Mouse (Mus musculus) midbrain, embryonic 11.5 days (tissue): ENCODE results near the gene Gas7. TPM values are rescaled to one million over a fixed set of nuclear protein-coding genes. Genes with fewer than 3 reads are reported as not detected.
A peak's percentile ranks its signal among the peaks of the same experiment; 100 is the strongest.

ENCODE experiments used
- ATAC-seq: fragments of 200-750 bp; cut with Nextera tagmentation; 2 replicates; pipeline ENCODE4 v1.8.0; 2017; ENCODE audit warnings: moderate TSS enrichment, moderate library complexity; ENCODE audit not compliant: low FRiP score
- DNase-seq: peaks from one replicate; pipeline ENCODE4 v3.0.0; 2015; ENCODE audit warnings: low spot score; ENCODE audit errors: missing footprints
- H3K27ac ChIP-seq: fragments of 300-500 bp; sonication (generic); 2 replicates; pipeline ENCODE4 v1.5.1; 2014; ENCODE audit warnings: low read depth, low read length
- H3K27me3 ChIP-seq: fragments of 300-500 bp; sonication (generic); 2 replicates; pipeline ENCODE4 v1.6.1; 2014; ENCODE audit warnings: mild to moderate bottlenecking, low read length, moderate library complexity, mixed read lengths; ENCODE audit not compliant: control insufficient read depth, insufficient read depth
- H3K36me3 ChIP-seq: fragments of 300-500 bp; sonication (generic); 2 replicates; pipeline ENCODE4 v1.6.1; 2014; ENCODE audit warnings: mild to moderate bottlenecking, low read length, moderate library complexity, mixed read lengths; ENCODE audit not compliant: control insufficient read depth, insufficient read depth
- H3K4me1 ChIP-seq: fragments of 300-500 bp; sonication (generic); 2 replicates; pipeline ENCODE4 v1.6.1; 2014; ENCODE audit warnings: low read length; ENCODE audit not compliant: control insufficient read depth, insufficient read depth
- H3K4me2 ChIP-seq: fragments of 300-500 bp; sonication (generic); 2 replicates; pipeline ENCODE4 v1.6.1; 2014; ENCODE audit warnings: mild to moderate bottlenecking, moderate library complexity
- H3K4me3 ChIP-seq: fragments of 300-500 bp; sonication (generic); 2 replicates; pipeline ENCODE4 v1.5.1; 2014; ENCODE audit warnings: low read depth, low read length
- H3K9ac ChIP-seq: fragments of 300-500 bp; sonication (generic); 2 replicates; pipeline ENCODE4 v1.6.1; 2014; ENCODE audit warnings: low read length
- H3K9me3 ChIP-seq: fragments of 300-500 bp; sonication (generic); 2 replicates; pipeline ENCODE4 v1.6.1; 2016; ENCODE audit warnings: low read length; ENCODE audit not compliant: control insufficient read depth
- WGBS: fragments of 180-500 bp; shearing (Covaris S2); extraction: QIAGEN DNeasy Blood & Tissue Kit; methylation state at CpG from one replicate; pipeline ENCODE4 v1.1.7; 2014; 5-methylcytosine and 5-hydroxymethylcytosine counted together
- polyA plus RNA-seq: library from polyadenylated mRNA; unstranded; fragments of >200 nt; fragmentation: Nextera tagmentation; extraction: Ambion mirVana; gene quantifications from 2 replicates; pipeline ENCODE4 v1.2.1, GENCODE M21; 2014

Gene Gas7
- polyA plus RNA-seq, 1 experiment from 2014 or later: 2.8 TPM

DNA sequence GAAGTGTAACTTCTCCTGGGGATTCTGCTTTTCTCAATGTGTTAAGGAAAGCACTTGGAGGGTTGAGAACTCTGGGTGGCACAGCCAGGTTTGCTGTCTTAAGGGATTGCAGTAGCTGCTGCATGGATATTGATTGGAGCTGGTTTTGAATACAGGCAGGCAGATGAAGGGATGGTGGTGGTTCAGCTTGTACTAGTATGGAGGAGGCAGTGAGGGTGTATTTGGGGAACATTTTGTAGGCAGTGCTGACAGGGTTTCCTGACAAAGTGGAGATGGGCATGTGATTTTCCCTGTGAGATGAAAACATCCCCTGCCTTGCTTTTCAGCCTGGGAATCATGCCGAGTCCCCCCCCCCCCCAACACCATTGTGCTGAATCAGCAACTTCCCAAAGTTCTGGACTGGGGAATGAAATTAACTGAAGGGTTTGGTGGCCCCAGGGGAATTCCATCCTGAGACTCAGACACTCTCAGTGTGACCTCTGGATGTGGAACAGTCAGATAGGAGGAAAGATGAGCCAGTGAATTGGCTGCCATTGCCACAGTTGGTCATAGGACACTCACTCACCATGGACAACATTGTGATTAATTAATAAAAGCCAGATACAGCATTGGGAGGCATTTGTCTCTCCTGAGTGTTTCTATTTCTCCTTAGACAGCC lies 54.1 kb downstream of the Gas7 start:
- ATAC-seq (no peak), DNase-seq (peak; percentile 37)
- WGBS: 76% methylated on average over 1 of the region's 1 CpGs

GRCm38 (mm10) chr11:67510831-67511230 lies 55.6 kb downstream of the Gas7 start:
- H3K4me2 ChIP-seq: no peak overlapping the region
- H3K9me3 ChIP-seq: no peaks in the 10 kb centered on the region
- no peak for ATAC-seq
- DNase-seq: peak; percentile 41
- H3K27ac ChIP-seq: no peak overlapping the region
- WGBS: 80% methylated on average over 4 of the region's 4 CpGs
- no peak overlapping the region for H3K9ac ChIP-seq
- no peaks in the 10 kb centered on the region for H3K27me3 ChIP-seq
- no peaks in the 10 kb centered on the region for H3K36me3 ChIP-seq
- H3K4me3 ChIP-seq: no peak overlapping the region
- H3K4me1 ChIP-seq: no peaks in the 10 kb centered on the region

More for the DNA sequence above, 54.1 kb downstream of the Gas7 start:
- H3K27ac ChIP-seq: no peak overlapping the region
- H3K4me3 ChIP-seq: no peak overlapping the region
- H3K9me3 ChIP-seq: no peaks in the 10 kb centered on the region
- H3K4me2 ChIP-seq: no peak overlapping the region
- no peaks in the 10 kb centered on the region for H3K36me3 ChIP-seq
- H3K27me3 ChIP-seq: no peaks in the 10 kb centered on the region
- H3K9ac ChIP-seq: no peak overlapping the region
- H3K4me1 ChIP-seq: no peaks in the 10 kb centered on the region

DNA sequence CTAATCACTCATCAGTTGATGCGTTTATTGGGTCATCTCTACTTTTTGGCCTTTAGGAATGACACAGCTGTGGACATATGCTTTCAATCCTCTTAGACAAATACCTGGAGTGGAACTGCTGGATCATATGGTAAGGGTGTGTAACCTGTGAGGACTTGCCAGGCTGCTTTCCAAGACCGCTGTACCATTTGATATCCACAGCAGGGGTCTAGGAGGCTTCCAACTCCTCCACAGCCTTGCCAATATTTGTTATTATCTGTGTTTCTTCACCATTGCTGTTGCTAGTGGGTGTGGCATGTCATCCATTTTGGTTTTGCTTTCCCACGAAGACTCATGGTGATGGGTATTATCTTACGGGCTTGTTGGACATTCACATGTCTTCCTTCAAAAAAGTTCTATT lies 57.8 kb downstream of the Gas7 start:
- Histone ChIP-seq H3K27me3 (no peaks in the 10 kb centered on the region), H3K9me3 (no peaks in the 10 kb centered on the region), H3K27ac (no peak overlapping the region), H3K36me3 (no peaks in the 10 kb centered on the region), H3K4me3 (no peak overlapping the region), H3K4me1 (no peaks in the 10 kb centered on the region), H3K9ac (no peak overlapping the region), H3K4me2 (no peak overlapping the region)
- ATAC-seq (no peak), DNase-seq (peak; percentile 60)
- 89% methylated on average over 4 of the region's 4 CpGs for WGBS

- Histone ChIP-seq H3K9ac (no peak overlapping the region), H3K27me3 (no peaks in the 10 kb centered on the region), H3K4me1 (no peaks in the 10 kb centered on the region), H3K4me3 (no peak overlapping the region), H3K9me3 (no peaks in the 10 kb centered on the region), H3K4me2 (no peak overlapping the region), H3K36me3 (no peaks in the 10 kb centered on the region), H3K27ac (no peak overlapping the region)
- ATAC-seq: no peak
- peak; percentile 82 for DNase-seq
- 91% methylated on average over 8 of the region's 8 CpGs for WGBS
Measured at GRCm38 (mm10) chr11:67514401-67514800, 59.2 kb downstream of the Gas7 start.

DNA sequence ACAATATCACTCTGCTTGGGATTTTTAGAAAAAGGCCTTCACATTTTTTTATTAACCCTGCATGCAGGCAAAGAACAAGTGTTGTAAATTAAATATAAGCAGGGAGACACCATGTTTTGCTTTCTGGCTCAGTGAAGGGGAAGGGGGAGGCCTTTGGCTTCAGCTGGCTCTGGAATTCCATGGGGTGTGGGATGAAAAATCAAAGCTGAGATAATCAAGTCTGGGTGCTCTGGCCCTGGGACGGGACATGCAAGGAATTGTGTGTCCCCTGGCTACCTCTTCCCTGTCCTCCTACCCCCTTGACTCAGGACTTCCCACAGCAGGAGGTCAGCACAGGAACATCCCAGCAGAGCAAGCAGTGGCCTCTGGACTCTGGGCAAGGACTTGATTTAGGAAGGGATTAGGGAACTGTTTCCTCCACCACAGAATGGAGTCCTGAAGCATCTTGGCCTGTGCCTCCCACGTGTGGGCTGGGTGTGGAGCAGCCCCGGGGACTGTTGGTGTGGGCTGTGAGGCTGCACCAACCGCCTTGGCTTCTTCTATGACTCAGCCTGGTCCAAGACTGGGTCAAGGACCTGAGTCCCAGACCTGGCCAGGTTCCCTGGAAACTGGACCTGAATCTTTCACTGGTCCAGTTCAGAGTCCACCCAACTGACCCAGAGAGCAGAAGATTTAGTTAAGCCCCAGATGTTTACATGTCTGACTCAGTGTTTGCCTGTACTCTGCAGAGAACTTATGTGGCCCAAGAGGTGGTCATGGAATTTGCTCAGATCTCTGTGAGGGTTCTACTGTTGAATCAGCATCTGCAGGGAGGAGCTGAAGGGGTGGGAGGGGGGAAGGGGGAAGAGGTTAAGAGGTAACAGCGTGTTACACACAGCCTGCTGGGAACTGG lies 60.0 kb downstream of the Gas7 start:
- Histone ChIP-seq H3K27me3 (no peaks in the 10 kb centered on the region), H3K36me3 (no peaks in the 10 kb centered on the region), H3K27ac (no peak overlapping the region), H3K9me3 (no peaks in the 10 kb centered on the region), H3K4me3 (no peak overlapping the region), H3K4me1 (no peaks in the 10 kb centered on the region), H3K4me2 (no peak overlapping the region), H3K9ac (no peak overlapping the region)
- WGBS: 39% methylated on average over 5 of the region's 5 CpGs
- no peak for ATAC-seq
- DNase-seq: peak; percentile 81

- H3K4me1 ChIP-seq: no peaks in the 10 kb centered on the region
- WGBS: 70% methylated on average over 3 of the region's 3 CpGs
- no peak overlapping the region for H3K4me2 ChIP-seq
- no peaks in the 10 kb centered on the region for H3K36me3 ChIP-seq
- no peak overlapping the region for H3K9ac ChIP-seq
- peak; percentile 62 for DNase-seq
- H3K4me3 ChIP-seq: no peak overlapping the region
- no peak overlapping the region for H3K27ac ChIP-seq
- H3K27me3 ChIP-seq: no peaks in the 10 kb centered on the region
- H3K9me3 ChIP-seq: no peaks in the 10 kb centered on the region
- no peak for ATAC-seq
Measured at GRCm38 (mm10) chr11:67515912-67516305, 60.7 kb downstream of the Gas7 start.

DNA sequence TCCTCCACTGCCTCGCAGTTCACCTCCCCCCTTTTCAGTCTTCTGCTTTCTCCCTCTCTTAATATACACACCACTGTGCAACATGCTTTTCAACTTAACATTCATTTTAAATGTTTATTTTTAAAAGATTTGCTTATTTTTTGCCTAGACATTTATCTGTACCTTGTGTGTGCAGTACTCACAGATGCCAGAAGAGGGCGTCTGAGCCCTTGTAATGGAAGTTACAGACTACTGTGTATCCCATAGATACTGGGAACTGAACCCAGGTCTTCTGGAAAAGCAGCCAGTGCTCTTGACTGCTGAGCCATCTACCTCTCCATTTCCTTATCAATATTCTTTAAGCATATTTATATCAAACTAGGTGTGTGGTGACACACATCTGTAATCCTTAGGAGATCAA lies 62.5 kb downstream of the Gas7 start:
- Histone ChIP-seq H3K9me3 (no peaks in the 10 kb centered on the region), H3K4me2 (no peak overlapping the region), H3K36me3 (no peaks in the 10 kb centered on the region), H3K4me1 (no peaks in the 10 kb centered on the region), H3K4me3 (no peak overlapping the region), H3K9ac (no peak overlapping the region), H3K27ac (no peak overlapping the region), H3K27me3 (no peaks in the 10 kb centered on the region)
- ATAC-seq (no peak), DNase-seq (peak; percentile 56)
- WGBS: 69% methylated on average over 2 of the region's 2 CpGs

DNA sequence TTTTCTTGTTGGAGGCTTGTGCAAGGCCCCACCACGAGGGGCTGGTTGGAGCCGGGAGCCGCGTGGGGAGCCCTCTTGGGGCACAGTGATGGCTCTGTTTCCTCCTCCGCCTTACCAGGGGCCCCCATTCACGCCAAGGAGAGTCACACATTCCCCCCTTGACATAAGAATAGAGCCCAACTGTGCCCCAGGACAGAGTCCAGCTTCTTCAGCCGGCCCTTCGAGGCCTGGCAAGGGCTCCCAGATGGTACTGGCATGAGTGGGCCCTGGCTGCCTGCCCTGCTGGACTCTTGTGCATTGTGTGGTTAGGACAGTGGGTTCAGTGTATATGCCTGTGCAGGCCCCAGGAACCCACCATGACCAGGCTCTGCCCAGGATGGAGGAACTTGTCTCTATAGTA lies 63.7 kb downstream of the Gas7 start:
- WGBS: 90% methylated on average over 8 of the region's 8 CpGs
- no peak for DNase-seq
- Histone ChIP-seq H3K4me2 (no peak overlapping the region), H3K27me3 (no peaks in the 10 kb centered on the region), H3K27ac (no peak overlapping the region), H3K36me3 (no peaks in the 10 kb centered on the region), H3K9ac (no peak overlapping the region), H3K4me1 (no peaks in the 10 kb centered on the region), H3K4me3 (no peak overlapping the region), H3K9me3 (no peaks in the 10 kb centered on the region)
- no peak for ATAC-seq

DNA sequence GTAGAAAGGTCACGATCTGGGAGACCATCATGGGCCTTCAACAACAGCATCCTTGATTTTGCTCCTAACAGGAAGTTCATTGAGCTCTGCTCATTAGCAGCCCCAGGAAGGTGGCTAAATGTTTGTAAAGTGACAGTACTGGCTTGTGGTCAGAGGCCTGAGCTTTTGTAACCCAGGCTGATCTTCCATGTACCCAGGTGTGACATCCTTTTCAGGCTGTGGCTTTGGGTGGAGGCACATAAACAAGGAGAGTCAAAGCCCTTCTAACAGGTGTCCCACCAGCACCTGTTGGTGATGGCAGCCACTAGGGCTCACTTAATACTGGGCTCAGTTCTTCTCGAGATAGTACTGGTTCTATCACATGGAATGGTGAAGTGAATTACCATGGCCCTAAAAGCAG lies 67.4 kb downstream of the Gas7 start:
- no peak overlapping the region for H3K27ac ChIP-seq
- H3K27me3 ChIP-seq: no peaks in the 10 kb centered on the region
- no peak overlapping the region for H3K9ac ChIP-seq
- H3K4me1 ChIP-seq: no peaks in the 10 kb centered on the region
- H3K4me3 ChIP-seq: no peak overlapping the region
- DNase-seq (no peak), ATAC-seq (no peak)
- 83% methylated on average over 2 of the region's 2 CpGs for WGBS
- no peak overlapping the region for H3K4me2 ChIP-seq
- no peaks in the 10 kb centered on the region for H3K36me3 ChIP-seq
- H3K9me3 ChIP-seq: no peaks in the 10 kb centered on the region
